Mouse (Mus musculus) MEL (cell line): Measurements from ENCODE around the gene Prr14. TPM values are rescaled to one million over a fixed set of nuclear protein-coding genes. Genes with fewer than 3 reads are reported as not detected.
A peak's percentile ranks its signal among the peaks of the same experiment; 100 is the strongest.
"Not testable (repeated sequence)": the region's sequence is repeated elsewhere in the genome, so short reads cannot be mapped to it uniquely, and the experiment has no call there.

Experiments used
- DNase-seq: peaks from one replicate; pipeline ENCODE4 v3.0.0; 2011; ENCODE audit warnings: low read depth, low spot score
- H3K27ac ChIP-seq: 2 replicates; pipeline ENCODE4 v1.5.1; 2012; ENCODE audit warnings: low read depth, mild to moderate bottlenecking, control low read depth, low read length, moderate library complexity; ENCODE audit not compliant: control insufficient read depth
- H3K27me3 ChIP-seq, 2 experiments: fragments of 150-350 bp in 1 of 2; sonication (generic) in 1 of 2; 2 replicates each; pipeline ENCODE4 v1.6.1; 2012; ENCODE audit warnings: low read length in 2 of 2, mild to moderate bottlenecking in 2 of 2, improper control_type of control experiment in 1 of 2, moderate library complexity in 1 of 2; ENCODE audit not compliant: insufficient read depth in 2 of 2, control insufficient read depth in 1 of 2
- H3K36me3 ChIP-seq, 2 experiments: 2 replicates each; pipeline ENCODE4 v1.6.1; 2012 to 2014; ENCODE audit warnings: low read length in 2 of 2, improper control_type of control experiment in 1 of 2, inconsistent platforms in 1 of 2, mild to moderate bottlenecking in 1 of 2; ENCODE audit not compliant: insufficient read depth in 2 of 2, control insufficient read depth in 1 of 2
- H3K4me1 ChIP-seq, 2 experiments: fragments of 150-350 bp in 1 of 2; sonication (generic) in 1 of 2; 2 replicates each; pipeline ENCODE4 v1.6.1; 2012; ENCODE audit warnings: low read length in 2 of 2, improper control_type of control experiment in 1 of 2, mild to moderate bottlenecking in 1 of 2; ENCODE audit not compliant: insufficient read depth in 2 of 2, control insufficient read depth in 1 of 2
- H3K4me3 ChIP-seq, 2 experiments: fragments of 150-350 bp in 1 of 2; sonication (generic) in 1 of 2; 2 replicates each; pipeline ENCODE4 v1.5.1; 2012; ENCODE audit warnings: low read depth in 2 of 2, low read length in 2 of 2, mild to moderate bottlenecking in 2 of 2, moderate library complexity in 2 of 2, control low read depth in 1 of 2, improper control_type of control experiment in 1 of 2; ENCODE audit not compliant: control insufficient read depth in 1 of 2, insufficient read depth in 1 of 2
- H3K79me2 ChIP-seq: 2 replicates; pipeline ENCODE4 v1.6.1; 2012; ENCODE audit warnings: mild to moderate bottlenecking, low read length, moderate library complexity; ENCODE audit not compliant: control insufficient read depth, poor library complexity, insufficient read depth
- H3K9ac ChIP-seq: 2 replicates; pipeline ENCODE4 v1.6.1; 2012; ENCODE audit warnings: low read depth, mild to moderate bottlenecking, control low read depth, low read length, moderate library complexity; ENCODE audit not compliant: control insufficient read depth, poor library complexity, severe bottlenecking
- H3K9me3 ChIP-seq: fragments of 150-350 bp; sonication (generic); replicated peaks from 2 replicates; pipeline ENCODE4 v1.6.1; 2012; ENCODE audit warnings: mild to moderate bottlenecking, low read length, improper control_type of control experiment, moderate library complexity; ENCODE audit not compliant: insufficient read depth
- BHLHE40 ChIP-seq: IDR thresholded peaks from 2 replicates; pipeline ENCODE4 v1.6.1; 2012; ENCODE audit warnings: low read depth, mild to moderate bottlenecking, inconsistent platforms, low read length, improper control_type of control experiment, borderline replicate concordance
- CHD1 ChIP-seq: IDR thresholded peaks from 2 replicates; pipeline ENCODE4 v1.6.1; 2012; ENCODE audit warnings: low read depth, mild to moderate bottlenecking, inconsistent platforms, low read length, improper control_type of control experiment
- CHD2 ChIP-seq: IDR thresholded peaks from 2 replicates; pipeline ENCODE4 v1.6.1; 2011; ENCODE audit warnings: low read length, improper control_type of control experiment
- E2F4 ChIP-seq: IDR thresholded peaks from 2 replicates; pipeline ENCODE4 v1.6.1; 2011; ENCODE audit warnings: low read depth, low read length, improper control_type of control experiment, borderline replicate concordance
- ELF1 ChIP-seq: IDR thresholded peaks from 2 replicates; pipeline ENCODE4 v1.6.1; 2014; ENCODE audit warnings: low read depth, mild to moderate bottlenecking, inconsistent platforms, low read length, improper control_type of control experiment, moderate library complexity
- ETS1 ChIP-seq: IDR thresholded peaks from 2 replicates; pipeline ENCODE4 v1.6.1; 2012; ENCODE audit warnings: low read depth, mild to moderate bottlenecking, inconsistent platforms, low read length, improper control_type of control experiment, moderate library complexity
- GATA1 ChIP-seq: IDR thresholded peaks from 2 replicates; pipeline ENCODE4 v1.6.1; 2011; ENCODE audit warnings: low read depth, low read length, improper control_type of control experiment
- MXI1 ChIP-seq: IDR thresholded peaks from 2 replicates; pipeline ENCODE4 v1.6.1; 2011; ENCODE audit warnings: mild to moderate bottlenecking, low read depth, low read length, improper control_type of control experiment
- POLR2A ChIP-seq, 2 experiments: IDR thresholded peaks; 2 replicates each; pipeline ENCODE4 v1.6.1; 2011 to 2012; ENCODE audit warnings: low read length in 2 of 2, mild to moderate bottlenecking in 2 of 2, control low read depth in 1 of 2, improper control_type of control experiment in 1 of 2, low read depth in 1 of 2, moderate library complexity in 1 of 2; ENCODE audit not compliant: control insufficient read depth in 1 of 2, insufficient read depth in 1 of 2, poor library complexity in 1 of 2
- RAD21 ChIP-seq: IDR thresholded peaks from 2 replicates; pipeline ENCODE4 v1.6.1; 2011; ENCODE audit warnings: mild to moderate bottlenecking, low read depth, low read length, improper control_type of control experiment
- RCOR1 ChIP-seq: IDR thresholded peaks from 2 replicates; pipeline ENCODE4 v1.6.1; 2012; ENCODE audit warnings: low read depth, mild to moderate bottlenecking, inconsistent platforms, low read length, improper control_type of control experiment
- SIN3A ChIP-seq: IDR thresholded peaks from 2 replicates; pipeline ENCODE4 v1.6.1; 2012; ENCODE audit warnings: low read length, improper control_type of control experiment, inconsistent platforms
- SMC3 ChIP-seq: IDR thresholded peaks from 2 replicates; pipeline ENCODE4 v1.6.1; 2011; ENCODE audit warnings: low read depth, low read length, improper control_type of control experiment
- TAL1 ChIP-seq: IDR thresholded peaks from 2 replicates; pipeline ENCODE4 v1.6.1; 2012; ENCODE audit warnings: mild to moderate bottlenecking, inconsistent platforms, low read length, moderate library complexity, mixed read lengths
- UBTF ChIP-seq: IDR thresholded peaks from 2 replicates; pipeline ENCODE4 v1.6.1; 2012; ENCODE audit warnings: low read depth, mild to moderate bottlenecking, inconsistent platforms, low read length, improper control_type of control experiment, moderate library complexity, borderline replicate concordance; ENCODE audit not compliant: insufficient read depth
- USF1 ChIP-seq: IDR thresholded peaks from 2 replicates; pipeline ENCODE4 v1.6.1; 2014; ENCODE audit warnings: low read depth, mild to moderate bottlenecking, inconsistent platforms, low read length, improper control_type of control experiment, moderate library complexity
- ZMIZ1 ChIP-seq: IDR thresholded peaks from 2 replicates; pipeline ENCODE4 v1.6.1; 2012; ENCODE audit warnings: low read depth, mild to moderate bottlenecking, inconsistent platforms, low read length, improper control_type of control experiment, moderate library complexity
- polyA plus RNA-seq, 2 experiments: library from polyadenylated mRNA; stranded (reverse) in 1 of 2; unstranded in 1 of 2; fragments of >175 nt in 1 of 2; fragments of >200 nt in 1 of 2; gene quantifications; 2 replicates each; pipeline versions ENCODE4 v1.2.1 to v1.2.4; 2012; ENCODE audit warnings: low replicate concordance in 2 of 2, low read depth in 1 of 2; ENCODE audit not compliant: insufficient read length in 2 of 2, insufficient read depth in 1 of 2, missing spikeins in 1 of 2
- total RNA-seq: library from RNA; depleted of rRNA; stranded (reverse); fragments of 300-350 nt; gene quantifications from 2 replicates; pipeline ENCODE4 v1.2.3, GENCODE M21; 2012

The Prr14 gene
- total and polyA plus RNA-seq, 3 experiments, result 10.8 to 45.9 TPM; not detected in 1

DNA sequence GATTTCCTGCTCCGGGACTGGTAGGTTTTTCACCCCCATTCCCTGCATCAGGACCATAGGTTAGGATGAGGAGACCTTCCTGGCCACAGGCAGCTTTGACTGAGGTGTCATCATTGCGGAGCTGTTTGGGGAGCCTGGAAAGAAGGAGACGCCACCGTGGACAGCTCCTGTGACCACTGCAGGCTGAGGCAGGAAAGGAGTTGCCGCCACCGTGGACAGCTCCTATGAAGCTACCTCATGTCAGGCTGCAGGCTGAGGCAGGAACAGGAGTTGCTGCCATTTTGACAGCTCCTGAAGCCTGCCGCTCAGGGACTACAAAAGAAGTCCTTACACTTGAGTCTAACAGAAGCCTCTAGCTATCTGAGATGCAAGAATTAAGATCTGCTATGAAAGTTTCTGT, 4.5 kb upstream of the Prr14 start:
- H3K27me3 ChIP-seq, result no peaks in the 10 kb centered on the region
- H3K36me3 ChIP-seq, result peaks cover 3 to 11% of the 10 kb centered on the region in 2 experiments
- peak; percentile 93 for TF ChIP-seq MXI1
- TF ChIP-seq USF1, result no peak
- TF ChIP-seq SMC3, result no peak
- no peak for TF ChIP-seq GATA1
- TF ChIP-seq CHD2, result no peak
- TF ChIP-seq E2F4, result no peak
- TF ChIP-seq BHLHE40, result no peak
- TF ChIP-seq RAD21, result no peak
- no peak for TF ChIP-seq POLR2A (IDR thresholded peaks at IDR 0.05; ENCODE audit: control insufficient read depth in 1 of 2, insufficient read depth in 1 of 2, low read depth in 1 of 2, low read length in 2 of 2, poor library complexity in 1 of 2)
- TF ChIP-seq UBTF, result no peak
- no peak for TF ChIP-seq TAL1
- TF ChIP-seq ETS1, result no peak
- TF ChIP-seq CHD1, result no peak
- TF ChIP-seq ZMIZ1, result no peak
- peak; percentile 94 for TF ChIP-seq SIN3A
- no peak overlapping the region for H3K4me3 ChIP-seq
- H3K9me3 ChIP-seq, result no peaks in the 10 kb centered on the region
- H3K4me1 ChIP-seq, result peaks cover 0 to 11% of the 10 kb centered on the region in 2 experiments; a peak in 1 of 4 replicates
- H3K9ac ChIP-seq, result no peak overlapping the region
- H3K79me2 ChIP-seq, result peaks cover 17% of the 10 kb centered on the region
- DNase-seq, result peak; percentile 48
- no peak overlapping the region for H3K27ac ChIP-seq

GRCm38 (mm10) chr7:127458371-127459122, 864 bp upstream of the Prr14 start:
- not testable (repeated sequence) for DNase-seq, H3K27ac ChIP-seq, H3K9ac ChIP-seq, H3K27me3 ChIP-seq, H3K79me2 ChIP-seq, H3K36me3 ChIP-seq, H3K4me1 ChIP-seq, H3K4me3 ChIP-seq, H3K9me3 ChIP-seq

DNA sequence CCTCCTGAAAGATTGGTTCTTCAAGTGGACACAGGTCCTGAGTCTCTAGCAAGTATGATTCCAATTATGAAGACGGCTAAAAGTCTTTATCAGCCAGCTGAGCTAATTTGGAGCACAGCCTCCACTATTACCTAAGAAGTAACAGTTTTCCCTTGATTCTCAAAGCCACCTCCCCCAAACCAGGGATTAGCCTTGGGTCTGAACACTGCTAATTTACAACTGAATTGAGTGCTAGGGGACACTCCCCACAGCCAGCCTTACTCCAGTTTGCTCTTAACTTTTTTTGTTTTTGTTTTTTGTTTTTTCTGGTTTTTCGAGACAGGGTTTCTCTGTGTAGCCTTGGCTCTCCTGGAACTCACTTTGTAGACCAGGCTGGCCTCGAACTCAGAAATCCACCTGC, 5.8 kb downstream of the Prr14 start:
- H3K27ac ChIP-seq, result no peak overlapping the region
- TF ChIP-seq RCOR1 (no peak), ELF1 (no peak)
- no peaks in the 10 kb centered on the region for H3K9me3 ChIP-seq
- no peaks in the 10 kb centered on the region for H3K27me3 ChIP-seq
- no peak overlapping the region for H3K9ac ChIP-seq
- DNase-seq, result no peak
- H3K79me2 ChIP-seq, result peaks cover 3% of the 10 kb centered on the region; the same call in 1 of the 2 replicates
- no peak overlapping the region for H3K4me3 ChIP-seq
- no peaks in the 10 kb centered on the region for H3K4me1 ChIP-seq
- H3K36me3 ChIP-seq, result no peaks in the 10 kb centered on the region; a peak in 1 of 4 replicates
